Mouse (Mus musculus) liver, embryonic 15.5 days (tissue): ENCODE data around the gene Gm21954. TPM values are rescaled to one million over a fixed set of nuclear protein-coding genes. Genes with fewer than 3 reads are reported as not detected.

Source experiments
- ATAC-seq: fragments of 200-750 bp; cut with Nextera tagmentation; 2 replicates; pipeline ENCODE4 v1.8.0; 2017; ENCODE audit warnings: moderate number of reproducible peaks, mild to moderate bottlenecking, moderate library complexity; ENCODE audit not compliant: insufficient read depth
- H3K27ac ChIP-seq: fragments of 300-500 bp; sonication (generic); replicated peaks from 2 replicates; pipeline ENCODE4 v1.5.1; 2015; ENCODE audit warnings: mild to moderate bottlenecking, inconsistent platforms
- H3K27me3 ChIP-seq: fragments of 300-500 bp; sonication (generic); 2 replicates; pipeline ENCODE4 v1.6.1; 2015; ENCODE audit warnings: mild to moderate bottlenecking, inconsistent platforms
- H3K36me3 ChIP-seq: fragments of 300-500 bp; sonication (generic); replicated peaks from 2 replicates; pipeline ENCODE4 v1.6.1; 2015; ENCODE audit warnings: moderate library complexity, mild to moderate bottlenecking, inconsistent platforms
- H3K4me1 ChIP-seq: fragments of 300-500 bp; sonication (generic); replicated peaks from 2 replicates; pipeline ENCODE4 v1.6.1; 2015; ENCODE audit warnings: inconsistent platforms
- H3K4me2 ChIP-seq: fragments of 300-500 bp; sonication (generic); 2 replicates; pipeline ENCODE4 v1.6.1; 2015; ENCODE audit warnings: moderate library complexity, mild to moderate bottlenecking, inconsistent platforms
- H3K4me3 ChIP-seq: fragments of 300-500 bp; sonication (generic); replicated peaks from 2 replicates; pipeline ENCODE4 v1.5.1; 2015; ENCODE audit warnings: mild to moderate bottlenecking, inconsistent platforms
- H3K9ac ChIP-seq: fragments of 300-500 bp; sonication (generic); 2 replicates; pipeline ENCODE4 v1.6.1; 2015; ENCODE audit warnings: moderate library complexity, mild to moderate bottlenecking, inconsistent platforms
- H3K9me3 ChIP-seq: fragments of 300-500 bp; sonication (generic); replicated peaks from 2 replicates; pipeline ENCODE4 v1.6.1; 2016; ENCODE audit warnings: inconsistent platforms
- WGBS: fragments of 180-500 bp; shearing (Covaris S2); methylation state at CpG from one replicate; pipeline ENCODE4 v1.1.7; 2015; ENCODE audit warnings: mixed read lengths; ENCODE audit not compliant: insufficient replicate concordance; 5-methylcytosine and 5-hydroxymethylcytosine counted together
- polyA plus RNA-seq: library from polyadenylated mRNA; unstranded; fragments of >200 nt; fragmentation: Nextera tagmentation; extraction: Ambion mirVana; gene quantifications from 2 replicates; pipeline ENCODE4 v1.2.1, GENCODE M21; 2015

Gm21954 gene
- polyA plus RNA-seq, result not detected in 2 replicates

DNA sequence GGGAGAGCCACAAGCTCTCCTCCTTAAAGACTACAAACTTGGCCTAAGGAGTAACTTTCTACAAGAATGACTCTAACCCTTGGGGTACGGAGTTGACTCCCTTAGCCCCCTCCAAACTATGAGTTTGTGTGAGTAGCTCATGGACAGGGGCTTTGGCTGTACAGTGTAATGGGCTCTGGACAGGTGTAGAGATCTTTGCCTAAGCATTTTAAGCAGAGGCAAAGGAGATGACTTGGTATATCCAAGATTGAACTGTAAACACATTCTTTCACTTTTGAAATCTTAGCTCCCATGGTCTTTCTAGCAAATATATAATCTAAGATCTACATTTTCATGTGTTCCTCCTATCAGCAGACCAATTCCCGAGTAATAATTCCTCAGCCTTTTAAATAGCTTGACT, at the start of gene Gm21954:
Gm21954 (minus strand) TSS at position 101 of the 400 bp plus-strand sequence.
- no peaks in the 10 kb centered on the region for H3K27me3 ChIP-seq
- H3K4me2 ChIP-seq, result no peak within 1 kb of the TSS
- ATAC-seq, result no peak
- no peak within 1 kb of the TSS for H3K4me3 ChIP-seq
- H3K9me3 ChIP-seq, result no peaks in the 10 kb centered on the region
- no peak within 1 kb of the TSS for H3K27ac ChIP-seq
- H3K4me1 ChIP-seq, result no peaks in the 10 kb centered on the region
- H3K9ac ChIP-seq, result no peak within 1 kb of the TSS
- WGBS, result 60% methylated on average over 2 of the region's 2 CpGs
- H3K36me3 ChIP-seq, result no peaks in the 10 kb centered on the region

DNA sequence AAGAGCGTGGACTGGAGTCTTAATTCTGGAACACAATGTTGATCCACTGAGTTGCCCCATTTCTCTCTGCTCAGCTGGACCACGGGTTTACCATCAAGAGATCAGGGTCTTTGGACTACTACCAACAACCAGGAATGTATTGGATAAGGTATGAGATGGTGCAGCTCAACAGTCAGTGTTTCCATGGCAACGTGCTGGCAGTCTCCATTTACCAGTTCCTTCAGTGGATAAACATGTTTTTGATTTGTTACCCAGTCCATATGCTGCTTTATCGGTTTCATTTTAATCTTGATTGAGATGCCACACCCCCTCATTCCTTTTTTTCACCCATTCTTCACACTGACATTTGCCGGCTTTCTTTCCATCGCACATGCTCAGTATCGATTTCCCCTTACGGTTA, 49.8 kb upstream of the Gm21954 start:
- Histone ChIP-seq H3K4me3 (no peak overlapping the region), H3K9me3 (no peaks in the 10 kb centered on the region), H3K9ac (no peak overlapping the region), H3K36me3 (no peaks in the 10 kb centered on the region), H3K4me1 (no peaks in the 10 kb centered on the region), H3K27me3 (no peaks in the 10 kb centered on the region), H3K4me2 (no peak overlapping the region), H3K27ac (no peak overlapping the region)
- ATAC-seq, result no peak
- WGBS, result 62% methylated on average over 8 of the region's 8 CpGs

DNA sequence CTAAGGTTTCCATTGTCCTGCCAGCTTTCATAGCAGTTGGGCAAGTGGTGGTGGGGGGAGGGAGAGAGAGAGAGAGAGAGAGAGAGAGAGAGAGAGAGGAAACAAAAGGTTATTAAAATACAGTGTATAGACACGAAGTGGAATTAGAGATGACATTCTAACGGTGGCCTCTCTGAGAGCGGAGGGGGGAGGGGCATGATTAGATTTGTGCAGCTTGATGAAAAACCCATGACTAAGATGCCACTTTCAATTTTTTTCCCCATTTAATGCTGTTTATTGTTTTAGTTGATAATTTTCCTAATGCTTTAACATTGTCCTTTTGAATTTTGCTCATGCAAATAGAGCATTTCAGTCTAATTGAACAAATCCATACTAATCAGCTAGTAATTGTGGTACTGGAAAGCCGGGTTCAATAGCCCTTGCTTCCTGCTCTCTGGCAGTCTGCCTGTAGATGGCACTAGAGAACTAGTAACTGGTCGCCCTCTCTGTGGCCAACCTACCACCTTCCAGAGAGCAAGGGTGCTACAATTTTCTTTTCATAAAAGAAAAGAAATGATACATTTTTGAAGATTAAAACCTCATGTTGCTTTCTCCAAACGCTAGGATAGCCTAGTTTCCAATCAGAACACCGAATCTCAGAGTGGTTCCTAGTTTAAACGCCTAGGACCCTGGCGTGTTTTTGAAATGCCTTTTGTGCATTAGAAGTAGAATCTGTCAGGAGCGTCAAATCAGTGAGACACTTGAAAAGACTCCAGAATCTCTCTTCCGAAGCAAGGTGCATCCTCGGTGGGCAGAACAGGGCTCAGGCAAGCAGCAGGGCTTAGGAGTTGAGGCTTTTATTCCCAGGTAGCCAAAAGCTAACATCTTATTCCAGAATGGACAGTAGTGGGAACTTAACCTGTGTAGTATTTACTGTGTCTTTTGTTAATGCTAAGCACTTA, 48.5 kb upstream of the Gm21954 start:
- H3K9me3 ChIP-seq, result no peaks in the 10 kb centered on the region
- no peaks in the 10 kb centered on the region for H3K4me1 ChIP-seq
- H3K27me3 ChIP-seq, result no peaks in the 10 kb centered on the region
- WGBS, result 27% methylated on average over 12 of the region's 12 CpGs
- no peak overlapping the region for H3K4me2 ChIP-seq
- no peak overlapping the region for H3K27ac ChIP-seq
- no peak overlapping the region for H3K9ac ChIP-seq
- H3K36me3 ChIP-seq, result no peaks in the 10 kb centered on the region
- no peak for ATAC-seq
- no peak overlapping the region for H3K4me3 ChIP-seq

DNA sequence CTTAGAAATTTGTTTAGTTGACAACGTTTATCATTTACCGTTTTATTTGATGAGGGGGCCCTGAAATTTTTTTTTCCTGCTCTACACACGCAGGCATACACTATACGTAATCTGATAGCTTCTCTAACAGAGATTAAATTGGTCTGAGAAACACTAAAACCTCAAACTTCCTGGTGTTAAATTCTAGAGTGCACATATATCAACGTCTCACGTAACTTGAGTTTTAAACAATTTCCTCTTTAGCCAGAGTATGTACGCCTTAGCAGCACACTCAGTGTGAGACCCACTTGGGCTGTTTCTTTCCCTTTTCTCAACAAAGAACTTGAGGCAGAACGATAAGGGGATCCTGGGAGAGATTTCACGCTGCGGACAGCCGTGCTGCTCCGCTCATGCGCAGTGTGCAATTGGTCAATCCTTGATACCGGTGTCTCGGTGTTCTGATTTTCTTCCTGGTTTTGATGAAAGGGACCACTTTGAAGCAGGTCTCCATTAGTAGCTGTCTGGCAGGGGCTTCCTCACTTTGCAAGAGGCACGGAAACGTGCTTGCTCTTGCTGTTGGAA, 45.5 kb upstream of the Gm21954 start:
- H3K9me3 ChIP-seq, result no peaks in the 10 kb centered on the region
- no peaks in the 10 kb centered on the region for H3K36me3 ChIP-seq
- no peak overlapping the region for H3K27ac ChIP-seq
- 38% methylated on average over 17 of the region's 17 CpGs for WGBS
- no peak overlapping the region for H3K4me2 ChIP-seq
- no peaks in the 10 kb centered on the region for H3K4me1 ChIP-seq
- no peak overlapping the region for H3K4me3 ChIP-seq
- no peaks in the 10 kb centered on the region for H3K27me3 ChIP-seq
- ATAC-seq, result no peak
- no peak overlapping the region for H3K9ac ChIP-seq

DNA sequence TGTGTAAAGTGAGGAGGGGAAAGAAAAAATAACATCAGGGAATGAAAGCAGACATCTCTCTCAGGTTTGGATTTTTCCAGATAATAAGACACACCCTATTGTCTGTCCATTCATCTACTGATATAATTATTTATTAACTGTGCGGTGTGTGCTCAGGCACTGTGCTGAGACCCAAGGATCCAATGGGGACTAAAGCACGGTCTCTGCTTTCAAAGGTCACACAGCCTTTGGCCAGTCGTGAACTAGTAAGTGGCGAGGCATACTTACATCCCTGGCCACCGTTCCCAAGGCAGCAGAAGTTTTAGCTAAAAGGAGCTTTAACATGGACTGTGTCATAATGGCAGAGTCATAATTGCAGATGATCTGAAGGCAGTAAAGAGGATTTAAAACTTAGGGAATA, 44.0 kb upstream of the Gm21954 start:
- Histone ChIP-seq H3K9me3 (no peaks in the 10 kb centered on the region), H3K9ac (no peak overlapping the region), H3K4me3 (no peak overlapping the region), H3K27ac (no peak overlapping the region), H3K4me2 (no peak overlapping the region), H3K27me3 (no peaks in the 10 kb centered on the region), H3K4me1 (no peaks in the 10 kb centered on the region), H3K36me3 (no peaks in the 10 kb centered on the region)
- 66% methylated on average over 5 of the region's 5 CpGs for WGBS
- ATAC-seq, result no peak

DNA sequence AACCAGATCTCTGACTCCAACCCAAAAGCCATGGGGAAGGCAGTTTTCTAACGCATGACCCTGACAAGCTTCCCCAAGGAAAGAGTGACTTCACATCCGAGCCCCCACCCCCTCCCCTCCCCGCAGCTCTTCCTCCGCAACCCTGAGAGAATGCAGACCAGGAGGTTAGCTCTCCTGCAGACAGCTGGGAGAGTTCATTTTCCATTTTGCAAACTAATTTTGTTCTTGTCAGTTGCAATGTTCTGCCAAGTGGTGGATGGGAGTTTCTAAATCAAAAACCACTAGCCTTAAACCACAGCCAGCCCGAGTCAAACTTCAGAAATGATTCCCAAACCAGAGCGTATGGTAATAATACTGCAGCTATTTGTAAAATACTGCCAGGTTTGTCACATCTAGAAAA, 39.6 kb upstream of the Gm21954 start:
- 52% methylated on average over 6 of the region's 6 CpGs for WGBS
- no peaks in the 10 kb centered on the region for H3K4me1 ChIP-seq
- ATAC-seq, result no peak

DNA sequence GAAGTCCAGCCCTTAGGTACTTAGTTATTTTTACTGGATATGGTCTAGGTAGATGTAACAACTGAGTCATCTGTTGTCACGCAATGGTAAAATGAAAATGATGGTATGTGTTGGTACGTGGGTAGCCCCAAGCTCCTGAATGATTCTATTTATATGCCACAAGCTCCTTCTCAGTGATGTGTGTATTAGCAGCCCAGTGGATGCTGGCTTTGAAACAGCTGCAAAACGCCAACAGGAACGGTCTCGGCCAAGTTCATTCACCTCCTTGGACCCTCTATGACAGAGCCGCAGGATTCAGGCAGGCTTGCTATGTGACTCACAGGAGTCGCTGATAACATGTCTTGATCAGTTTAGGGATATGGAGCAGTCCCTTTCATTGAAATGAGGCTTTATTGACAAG, 38.2 kb upstream of the Gm21954 start:
- Histone ChIP-seq H3K4me2 (no peak overlapping the region), H3K9me3 (no peaks in the 10 kb centered on the region), H3K9ac (no peak overlapping the region), H3K4me1 (no peaks in the 10 kb centered on the region), H3K4me3 (no peak overlapping the region), H3K27me3 (no peaks in the 10 kb centered on the region), H3K27ac (no peak overlapping the region), H3K36me3 (no peaks in the 10 kb centered on the region)
- WGBS, result 73% methylated on average over 7 of the region's 7 CpGs
- no peak for ATAC-seq

More for the DNA sequence above, 39.6 kb upstream of the Gm21954 start:
- Histone ChIP-seq H3K27me3 (no peaks in the 10 kb centered on the region), H3K9me3 (no peaks in the 10 kb centered on the region), H3K27ac (no peak overlapping the region), H3K9ac (no peak overlapping the region), H3K4me2 (no peak overlapping the region), H3K4me3 (no peak overlapping the region), H3K36me3 (no peaks in the 10 kb centered on the region)

DNA sequence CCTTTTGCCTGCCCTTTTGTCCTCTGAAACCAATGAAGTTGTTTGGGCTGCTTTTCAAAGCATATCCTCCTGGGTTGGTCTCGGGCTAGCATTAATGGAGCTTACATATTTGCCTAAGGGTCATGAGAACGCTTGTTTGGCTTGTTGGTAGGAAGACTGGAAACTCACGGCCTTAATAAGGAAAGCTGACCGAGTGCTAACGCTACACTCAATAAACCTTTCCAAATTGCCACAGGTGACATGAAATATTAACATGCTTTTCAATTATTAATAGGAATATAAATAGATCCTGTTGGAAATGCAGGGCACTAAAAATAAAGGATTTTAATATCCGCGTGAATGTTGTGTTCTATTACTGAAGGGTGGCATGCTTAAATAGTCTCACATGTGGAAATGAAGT, 27.3 kb upstream of the Gm21954 start:
- H3K4me1 ChIP-seq, result no peaks in the 10 kb centered on the region
- ATAC-seq, result no peak
- no peak overlapping the region for H3K4me2 ChIP-seq
- H3K36me3 ChIP-seq, result no peaks in the 10 kb centered on the region
- 74% methylated on average over 7 of the region's 7 CpGs for WGBS
- H3K27ac ChIP-seq, result no peak overlapping the region
- H3K27me3 ChIP-seq, result no peaks in the 10 kb centered on the region
- H3K9me3 ChIP-seq, result no peaks in the 10 kb centered on the region
- no peak overlapping the region for H3K9ac ChIP-seq
- H3K4me3 ChIP-seq, result no peak overlapping the region

DNA sequence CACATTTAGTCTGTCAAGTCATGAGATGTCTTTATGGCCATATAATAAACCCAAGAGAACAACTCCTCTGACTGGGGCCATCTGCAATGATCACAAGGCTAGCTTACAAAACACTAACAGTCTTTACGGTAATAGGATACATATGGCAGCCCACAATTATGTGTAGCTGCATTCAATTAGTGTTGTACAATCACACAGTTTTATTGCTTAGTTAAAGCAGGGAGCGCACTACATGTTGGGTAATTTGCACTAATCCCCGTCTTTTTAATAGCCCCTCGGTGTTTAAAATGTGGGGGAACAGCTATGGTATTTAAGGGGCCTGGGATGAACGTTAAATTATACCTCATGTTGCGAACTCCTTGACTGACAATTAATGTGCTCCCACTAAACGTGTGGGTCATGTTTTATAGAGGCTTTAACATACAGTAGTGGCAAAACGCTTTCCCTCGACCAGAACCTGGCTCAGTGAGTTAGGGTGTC, 24.5 kb upstream of the Gm21954 start:
- ATAC-seq, result no peak
- WGBS, result 63% methylated on average over 9 of the region's 9 CpGs
- no peak overlapping the region for H3K9ac ChIP-seq

DNA sequence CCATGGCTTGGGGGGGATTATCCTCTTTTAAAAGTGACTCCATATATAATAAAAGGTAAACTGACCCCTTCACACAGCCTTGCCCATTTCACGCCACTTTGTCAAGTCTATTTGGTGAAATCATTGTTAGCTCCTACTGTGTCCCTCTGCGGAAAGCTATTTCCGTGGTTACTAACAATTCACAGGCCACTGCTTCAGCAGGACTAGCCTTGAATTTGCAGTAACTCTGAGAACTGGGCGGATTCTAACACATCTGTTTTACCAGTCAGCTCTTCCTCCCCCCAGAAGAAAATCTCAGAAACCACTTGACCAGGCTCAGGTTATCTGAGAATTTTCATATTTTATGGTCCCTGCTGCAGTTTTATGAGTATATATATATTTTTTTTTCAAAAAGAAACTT, 23.9 kb upstream of the Gm21954 start:
- no peaks in the 10 kb centered on the region for H3K27me3 ChIP-seq
- no peak overlapping the region for H3K4me2 ChIP-seq
- no peaks in the 10 kb centered on the region for H3K36me3 ChIP-seq
- ATAC-seq, result no peak
- H3K9me3 ChIP-seq, result no peaks in the 10 kb centered on the region
- WGBS, result 50% methylated on average over 4 of the region's 4 CpGs
- no peak overlapping the region for H3K4me3 ChIP-seq
- no peaks in the 10 kb centered on the region for H3K4me1 ChIP-seq
- H3K9ac ChIP-seq, result no peak overlapping the region
- no peak overlapping the region for H3K27ac ChIP-seq

More for the DNA sequence above, 24.5 kb upstream of the Gm21954 start:
- H3K27me3 ChIP-seq, result no peaks in the 10 kb centered on the region
- H3K27ac ChIP-seq, result no peak overlapping the region
- no peak overlapping the region for H3K4me3 ChIP-seq
- H3K9me3 ChIP-seq, result no peaks in the 10 kb centered on the region
- H3K4me2 ChIP-seq, result no peak overlapping the region
- no peaks in the 10 kb centered on the region for H3K4me1 ChIP-seq
- no peaks in the 10 kb centered on the region for H3K36me3 ChIP-seq

DNA sequence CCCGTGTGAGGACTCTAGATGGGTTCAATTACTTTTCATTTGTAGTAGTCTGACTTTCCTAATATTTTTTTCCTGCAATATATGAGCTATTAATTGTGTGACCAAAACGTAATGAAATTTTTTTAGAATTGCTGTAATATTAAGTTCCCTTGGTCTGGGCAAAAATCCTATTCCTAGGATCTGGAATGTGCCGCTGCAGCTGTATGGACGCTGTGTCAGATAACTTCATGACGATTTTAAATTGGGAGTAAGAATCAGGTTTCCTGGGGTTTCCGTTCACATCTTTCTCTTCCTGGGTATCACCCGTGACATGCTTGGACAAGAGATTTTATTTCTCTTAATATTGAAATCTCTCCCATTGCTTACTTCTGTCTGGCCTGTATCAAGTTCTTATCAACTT, 23.2 kb upstream of the Gm21954 start:
- no peak for ATAC-seq
- H3K9me3 ChIP-seq, result no peaks in the 10 kb centered on the region
- H3K27me3 ChIP-seq, result no peaks in the 10 kb centered on the region
- H3K9ac ChIP-seq, result no peak overlapping the region
- no peak overlapping the region for H3K4me2 ChIP-seq
- no peak overlapping the region for H3K4me3 ChIP-seq
- H3K4me1 ChIP-seq, result no peaks in the 10 kb centered on the region
- 69% methylated on average over 7 of the region's 7 CpGs for WGBS
- H3K36me3 ChIP-seq, result no peaks in the 10 kb centered on the region
- no peak overlapping the region for H3K27ac ChIP-seq
